Mouse (Mus musculus): ENCODE results near the gene Hsd3b6.
"Not testable (repeated sequence)": the region's sequence is repeated elsewhere in the genome, so short reads cannot be mapped to it uniquely, and the experiment has no call there.

The Hsd3b6 gene

DNA sequence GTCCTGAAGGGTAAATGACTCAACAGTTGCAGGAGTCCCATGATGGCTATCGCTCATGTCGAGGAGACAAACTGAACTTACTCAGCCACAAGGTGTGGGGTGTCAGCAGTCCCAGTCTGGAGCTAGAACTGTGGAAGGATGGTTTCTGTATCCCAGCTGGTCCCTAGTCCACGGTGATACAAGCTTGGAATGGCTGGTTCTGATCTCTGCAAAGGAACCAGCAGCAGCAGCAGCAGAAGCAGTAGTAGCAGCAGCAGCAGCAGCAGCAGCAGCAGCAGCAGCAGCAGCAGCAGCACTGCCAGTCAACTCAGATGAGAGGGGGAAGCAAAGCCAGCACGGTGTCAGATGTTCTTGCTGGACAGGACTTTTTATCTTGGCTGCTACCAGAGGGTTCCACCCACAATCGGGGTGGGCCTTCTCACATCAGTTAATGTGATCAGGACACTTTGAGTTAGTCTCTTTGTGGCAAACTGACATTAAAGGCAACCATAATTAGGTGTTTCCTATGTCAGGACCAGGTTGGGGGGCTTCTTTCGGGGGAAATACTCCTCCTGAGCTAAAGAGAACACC is at the start of gene Hsd3b6:
Hsd3b6 (minus strand) TSS at position 343 of the 570 bp plus-strand sequence.
- no peak for DNase-seq (ENCODE audit: low spot score)

DNA sequence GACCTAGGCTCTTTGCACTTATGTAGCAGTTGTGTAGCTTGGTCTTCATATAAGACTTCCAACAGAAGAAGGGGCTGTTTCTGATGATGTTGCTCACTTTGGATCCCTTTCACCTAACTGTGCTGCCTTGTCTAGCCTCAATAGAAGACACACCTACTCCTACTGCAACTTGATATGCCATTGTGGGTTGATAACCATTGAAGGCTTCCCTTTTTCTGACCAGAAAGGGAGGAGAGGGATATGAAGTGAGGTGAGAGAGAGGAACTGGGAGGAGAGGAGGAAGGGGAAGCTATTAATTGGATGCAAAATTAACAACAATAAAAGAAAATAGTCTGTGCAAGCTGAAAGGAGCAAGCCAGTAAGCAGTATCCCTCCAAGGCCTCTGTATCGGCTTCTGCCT is 48.6 kb upstream of the Hsd3b6 start:
- no peak for DNase-seq (ENCODE audit: low spot score)

DNA sequence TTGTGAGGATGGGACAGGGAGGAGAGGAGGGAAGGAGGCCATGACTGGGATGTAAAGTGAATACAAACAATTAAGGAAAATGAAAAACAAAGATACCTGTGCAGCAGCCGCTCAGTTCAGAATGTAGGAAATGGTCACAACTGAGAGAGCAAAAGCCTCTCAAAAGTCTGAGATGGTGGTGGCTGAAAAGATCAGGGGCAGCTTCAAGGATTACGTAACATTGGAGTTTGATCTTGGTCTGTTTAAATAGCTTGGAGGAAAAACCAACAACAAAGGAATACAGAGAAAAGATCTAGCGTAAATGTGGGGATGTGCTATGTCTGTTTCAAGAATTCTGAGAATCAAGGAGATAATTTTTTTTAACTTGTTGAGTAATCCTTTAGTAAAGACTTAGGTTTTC is 45.3 kb upstream of the Hsd3b6 start, which contains the start of gene Hsd3b1:
Hsd3b1 (minus strand) TSS at position 219 of the 400 bp plus-strand sequence.
- no peak for DNase-seq (ENCODE audit: low spot score)

DNA sequence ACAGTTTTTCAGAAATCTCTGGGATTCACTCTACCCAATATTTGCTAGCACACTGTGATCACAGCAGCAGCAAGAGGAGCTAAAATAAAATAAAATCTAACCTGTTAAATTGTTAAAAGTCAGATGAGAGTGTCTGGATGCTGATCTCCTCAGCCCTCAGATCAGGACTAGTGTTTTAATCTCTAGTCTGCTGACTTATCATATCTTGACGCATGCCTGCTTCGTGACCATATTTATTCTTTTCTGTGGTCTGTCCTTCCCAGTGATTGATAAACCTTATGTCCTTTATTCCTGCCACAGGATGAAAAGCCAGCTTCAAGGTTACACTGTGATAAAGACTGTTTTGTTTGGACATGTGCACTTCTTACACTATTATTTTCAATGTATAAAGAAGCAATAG is 43.8 kb upstream of the Hsd3b6 start:
- DNase-seq (ENCODE audit: low spot score): no peak

DNA sequence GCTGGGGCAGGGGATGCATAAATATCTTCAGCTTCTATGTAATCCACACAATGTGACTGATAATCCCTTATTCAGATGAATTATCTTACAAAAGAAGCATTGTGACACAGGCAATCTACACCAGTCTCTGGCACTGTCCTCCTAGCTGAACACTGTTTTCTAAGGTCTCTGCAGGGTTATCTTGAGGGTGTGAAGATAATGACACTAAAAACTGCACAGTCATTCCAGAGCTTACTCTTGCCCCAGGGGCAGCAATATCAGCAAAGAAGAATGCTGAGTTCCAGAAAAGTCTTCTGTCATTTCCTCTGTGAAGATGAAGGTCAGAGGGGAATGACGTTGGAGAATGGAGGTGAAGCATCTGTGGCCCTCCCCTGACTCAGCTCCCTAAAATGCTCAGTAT is 42.6 kb upstream of the Hsd3b6 start:
- no peak for DNase-seq (ENCODE audit: low spot score)

DNA sequence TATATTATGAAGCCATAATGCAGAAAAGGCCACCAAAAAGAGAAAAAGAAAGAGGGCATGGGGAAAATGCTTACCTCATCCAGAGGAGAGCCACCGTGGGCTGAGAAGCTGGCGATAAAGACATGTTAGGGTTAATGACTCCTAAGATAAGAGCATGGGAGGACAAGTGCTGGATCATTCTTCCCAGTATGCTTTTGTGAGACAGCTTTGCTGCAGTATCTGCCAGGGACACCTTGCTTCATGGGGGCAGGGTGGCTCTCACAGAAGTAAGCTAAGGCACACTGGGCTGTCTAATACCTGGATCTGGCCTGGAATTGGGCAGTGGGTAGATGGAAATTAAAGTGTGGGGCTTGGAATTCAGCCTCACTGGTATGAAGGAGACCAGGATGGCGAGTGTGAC is 40.9 kb upstream of the Hsd3b6 start:
- DNase-seq (ENCODE audit: low spot score): no peak

DNA sequence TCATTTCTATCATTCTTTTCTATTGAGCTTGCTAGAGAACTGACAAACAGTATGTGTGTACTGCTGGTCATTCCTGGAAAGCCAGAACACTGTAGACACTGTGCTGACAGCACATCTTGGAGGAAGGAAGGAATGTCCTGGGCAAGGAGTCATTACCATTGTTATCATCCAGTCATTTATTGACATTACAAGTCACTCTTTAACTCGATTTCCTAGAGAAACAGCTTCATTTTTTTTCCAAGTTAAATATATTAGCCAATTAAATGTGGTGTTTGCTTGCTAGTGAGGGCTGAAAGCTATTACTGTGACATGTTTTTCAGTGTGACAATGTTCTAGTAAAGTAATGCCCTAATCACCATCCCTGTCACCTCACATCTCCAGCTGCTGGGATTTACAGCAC is 39.4 kb upstream of the Hsd3b6 start:
- DNase-seq (ENCODE audit: low spot score): no peak

DNA sequence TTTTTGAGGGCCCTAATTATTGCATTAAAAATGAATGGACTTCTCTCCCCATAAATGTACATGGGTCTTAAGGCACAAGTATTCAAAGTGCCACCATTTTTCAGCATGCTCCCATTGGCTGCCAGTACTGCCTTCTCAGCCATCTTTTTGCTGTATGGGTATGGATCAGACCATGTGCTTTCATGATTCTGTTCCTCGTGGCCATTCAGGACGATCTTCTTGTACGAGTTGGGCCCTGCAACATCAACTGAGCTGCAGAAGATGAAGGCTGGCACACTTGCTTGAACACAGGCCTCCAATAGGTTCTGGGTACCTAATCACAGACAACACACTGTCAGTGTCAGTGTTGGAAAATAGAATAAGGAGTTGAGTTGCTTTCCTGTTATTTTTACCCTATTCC is 38.8 kb upstream of the Hsd3b6 start:
- no peak for DNase-seq (ENCODE audit: low spot score)

DNA sequence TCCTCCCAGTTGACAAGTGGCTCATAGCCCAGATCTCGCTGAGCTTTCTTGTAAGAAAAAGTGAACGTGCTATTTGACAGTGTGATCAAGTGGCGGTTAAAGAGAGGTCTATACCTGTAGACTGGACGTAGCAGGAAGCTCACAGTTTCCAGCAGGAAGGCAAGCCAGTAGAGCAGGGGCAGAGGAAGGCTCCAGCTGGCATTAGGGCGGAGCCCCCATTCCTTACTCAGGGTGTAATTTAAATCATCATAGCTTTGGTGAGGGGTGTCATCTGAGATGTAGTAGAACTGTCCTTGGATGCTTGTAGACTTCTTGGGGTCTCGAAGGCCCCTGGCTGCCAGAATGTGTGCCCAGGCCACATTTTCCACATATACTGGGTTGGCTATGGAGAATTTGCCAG is 38.4 kb upstream of the Hsd3b6 start:
- DNase-seq (ENCODE audit: low spot score): no peak

DNA sequence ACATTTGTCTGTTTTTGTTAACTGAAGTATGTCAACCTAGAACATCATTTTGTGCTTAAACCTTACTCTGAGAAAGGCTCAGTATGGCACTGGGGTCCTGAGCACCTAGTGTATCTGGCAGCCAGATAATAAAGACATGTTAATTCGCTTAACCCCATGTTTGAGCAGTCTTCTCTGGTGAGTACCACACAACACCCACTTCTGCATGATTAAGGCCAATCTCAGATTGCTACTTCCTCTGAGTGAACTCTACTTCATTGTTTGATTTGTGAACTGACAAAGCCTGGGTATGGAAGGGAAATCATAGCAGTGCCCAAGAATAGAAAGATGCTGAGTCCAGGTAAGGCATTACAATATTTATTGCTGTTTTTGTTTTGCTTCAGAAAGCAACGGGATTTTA is 37.6 kb upstream of the Hsd3b6 start:
- no peak for DNase-seq (ENCODE audit: low spot score)

DNA sequence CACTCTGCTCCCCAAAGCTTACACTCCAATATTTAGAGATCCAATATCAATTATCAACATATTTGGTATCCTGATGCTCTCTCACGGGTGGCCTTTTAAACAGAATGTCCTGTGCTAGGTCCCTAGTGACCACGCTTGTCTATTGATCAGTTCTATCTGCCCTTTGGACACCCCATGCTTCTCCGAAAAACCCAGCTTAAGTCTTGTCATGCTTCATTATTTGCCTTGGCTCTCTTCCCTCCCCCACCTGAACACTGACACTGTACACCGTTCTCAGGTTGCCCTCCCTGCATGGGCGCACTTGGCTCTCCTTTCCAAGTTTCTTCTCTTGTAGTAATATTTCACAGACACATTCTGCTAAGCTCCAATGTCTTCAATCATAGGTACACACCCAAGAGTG is 36.0 kb upstream of the Hsd3b6 start:
- DNase-seq (ENCODE audit: low spot score): no peak

DNA sequence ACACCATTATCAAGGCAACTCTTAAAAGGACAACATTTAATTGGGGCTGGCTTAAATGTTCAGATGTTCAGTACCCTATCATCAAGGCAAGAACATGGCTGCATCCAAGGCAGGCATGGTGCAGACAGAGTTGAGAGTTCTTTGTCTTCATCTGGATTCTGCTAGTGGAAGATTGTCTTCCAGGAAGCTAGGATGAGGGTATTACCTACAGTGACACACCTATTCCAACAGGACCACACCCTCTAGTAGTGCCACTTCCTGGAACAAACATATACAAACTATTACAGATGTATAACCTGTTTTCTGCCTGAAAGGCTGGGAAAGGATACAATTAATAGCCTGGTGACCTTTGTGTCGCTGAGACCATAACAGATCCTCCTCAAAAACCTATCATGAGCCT is 34.7 kb upstream of the Hsd3b6 start:
- DNase-seq (ENCODE audit: low spot score): no peak

DNA sequence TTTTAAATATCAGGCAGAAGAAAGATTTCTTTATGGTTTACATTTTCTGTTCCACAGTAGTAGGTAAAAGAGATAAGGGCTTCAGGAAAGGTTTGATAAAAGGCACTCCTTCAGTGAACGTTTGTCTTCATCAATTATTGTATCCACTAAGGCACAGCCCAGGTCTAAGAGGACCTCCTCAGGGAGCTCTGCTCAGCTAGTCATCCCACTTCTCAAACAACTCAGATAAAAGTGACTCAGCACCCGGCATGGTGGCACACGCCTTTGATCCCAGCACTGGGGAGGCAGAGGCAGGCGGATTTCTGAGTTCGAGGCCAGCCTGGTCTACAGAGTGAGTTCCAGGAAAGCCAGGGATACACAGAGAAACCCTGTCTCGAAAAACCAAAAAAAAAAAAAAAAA is 1.6 kb downstream of the Hsd3b6 start:
- DNase-seq (ENCODE audit: low spot score): not testable (repeated sequence)

DNA sequence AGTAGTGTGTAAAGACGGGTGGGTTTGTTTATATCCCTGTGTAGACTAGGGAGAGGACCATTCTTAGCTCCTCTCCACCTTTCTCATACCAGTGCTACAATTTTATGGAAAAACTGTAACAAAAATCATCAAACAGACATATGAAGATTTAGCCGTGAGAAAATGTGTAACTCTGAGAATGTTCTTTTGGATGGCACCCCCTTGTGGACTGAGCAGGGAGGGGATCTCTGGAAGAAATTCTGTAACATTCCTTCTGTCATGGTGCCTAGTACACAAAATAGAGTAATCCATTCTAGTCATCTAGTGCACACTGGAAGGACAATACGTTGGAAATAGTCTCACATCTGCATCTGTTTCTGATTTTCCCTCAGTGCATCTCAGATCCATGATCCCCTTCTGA is 9.2 kb downstream of the Hsd3b6 start:
- not testable (repeated sequence) for DNase-seq (ENCODE audit: low spot score)

DNA sequence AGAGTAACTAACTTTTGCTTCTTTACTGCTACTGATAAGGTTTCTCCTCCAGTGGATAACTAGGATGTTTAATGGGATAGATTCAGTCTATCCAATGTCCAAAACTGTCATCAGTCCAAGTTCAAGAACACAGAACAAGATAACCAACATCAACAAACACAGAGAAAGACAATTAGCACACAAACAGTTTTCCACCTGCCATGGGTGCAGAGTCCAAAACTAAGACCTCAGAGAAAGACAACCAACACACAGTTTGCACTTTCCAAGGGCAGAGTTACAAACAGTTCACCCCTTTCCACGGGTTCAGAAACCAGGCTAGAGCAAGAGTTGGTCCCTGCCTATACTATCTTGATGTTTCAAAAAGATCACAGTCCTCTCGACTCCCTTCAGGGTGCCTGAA is 27.7 kb downstream of the Hsd3b6 start:
- DNase-seq (ENCODE audit: low spot score): no peak

DNA sequence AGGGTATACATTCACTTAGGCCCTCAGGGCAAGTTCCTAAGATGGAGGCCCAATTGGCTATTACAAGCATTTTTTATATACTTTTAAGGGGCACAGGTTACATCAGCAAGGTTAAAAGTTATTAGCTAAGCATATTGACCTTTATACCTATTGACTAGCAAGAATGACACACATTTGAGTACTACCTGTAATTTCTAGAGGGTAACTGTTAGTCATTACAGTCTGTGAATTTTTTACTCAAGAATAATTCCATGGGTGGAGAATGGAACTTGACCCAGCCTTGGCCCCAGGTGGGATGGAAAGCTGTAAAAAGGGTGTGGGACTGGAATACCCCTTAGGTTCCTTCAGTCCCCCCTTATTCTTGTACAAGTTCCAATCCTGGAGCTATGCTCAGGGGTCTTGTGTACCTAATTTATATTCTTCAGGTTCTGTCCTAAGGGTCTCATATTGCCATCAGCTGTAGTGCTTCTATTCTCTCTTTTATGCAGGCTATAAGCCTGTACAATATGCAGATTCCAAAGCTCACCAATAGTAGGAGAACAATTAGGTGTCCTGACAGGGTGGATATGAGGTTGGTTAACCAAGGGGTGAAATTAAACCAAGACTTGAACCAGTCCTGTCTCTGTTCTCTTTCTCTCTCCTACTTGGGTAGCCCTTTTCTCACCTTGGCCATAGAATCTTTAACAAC is 31.9 kb downstream of the Hsd3b6 start:
- no peak for DNase-seq (ENCODE audit: low spot score)

DNA sequence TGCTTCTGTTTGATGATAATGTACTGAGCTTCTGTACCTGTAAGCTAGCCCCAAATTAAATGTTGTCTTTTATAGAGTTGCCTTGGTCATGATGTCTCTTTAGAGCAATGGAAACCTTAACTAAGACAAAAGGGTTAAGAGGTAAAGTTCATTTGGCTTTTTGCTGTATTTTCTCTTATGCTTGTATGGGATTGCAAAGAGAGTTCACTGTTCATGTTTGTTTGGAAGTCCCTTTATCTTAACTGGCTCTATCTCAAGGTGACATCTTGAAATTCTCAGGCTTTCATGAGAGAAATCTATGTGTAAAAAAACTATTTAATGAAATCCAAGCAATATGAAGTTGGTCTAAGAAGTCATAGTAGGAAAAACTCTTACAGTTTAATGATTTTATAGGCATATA is 33.3 kb downstream of the Hsd3b6 start:
- DNase-seq (ENCODE audit: low spot score): no peak

DNA sequence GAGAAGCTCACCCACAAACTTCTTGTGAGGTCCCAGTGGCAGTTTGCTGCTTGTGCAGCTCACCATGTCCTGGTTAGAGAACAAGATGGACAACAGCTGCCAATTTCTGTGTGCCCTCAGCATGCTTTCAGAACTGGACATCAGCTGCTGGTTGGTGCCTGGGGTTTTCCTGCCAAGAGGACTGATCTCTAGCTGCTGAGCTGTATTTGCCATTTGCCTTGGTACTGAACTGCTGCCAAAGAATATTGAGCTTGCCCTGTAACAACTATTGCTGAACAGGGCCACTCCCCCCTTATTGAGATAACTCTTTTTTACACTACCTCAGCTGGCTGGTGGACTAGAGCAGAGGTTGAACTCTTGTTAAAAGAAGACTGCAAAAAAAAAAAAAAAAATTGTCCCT is 50.1 kb downstream of the Hsd3b6 start:
- DNase-seq (ENCODE audit: low spot score): no peak

DNA sequence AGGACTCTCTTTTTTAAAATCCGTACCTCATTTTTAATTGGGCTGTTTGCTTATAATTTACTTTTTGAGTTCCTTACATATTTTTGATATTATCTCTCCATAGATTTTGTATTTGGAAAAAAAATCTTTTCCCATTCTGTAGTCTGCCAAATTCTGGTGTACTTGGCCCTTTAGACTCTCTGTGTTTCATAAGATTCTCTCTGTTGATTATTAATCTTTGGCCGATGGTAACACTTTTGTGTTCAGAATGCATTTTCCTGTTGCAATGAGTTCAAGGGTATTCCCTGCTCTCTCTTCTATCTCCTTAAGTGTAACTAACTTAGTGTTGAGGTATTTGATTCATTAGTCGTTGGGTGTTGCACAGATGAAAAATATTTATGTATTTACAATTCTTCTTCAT is 57.4 kb downstream of the Hsd3b6 start:
- DNase-seq (ENCODE audit: low spot score): no peak
